Mouse (Mus musculus): ENCODE data around the gene Gm11168. TPM values are rescaled to one million over a fixed set of nuclear protein-coding genes. Genes with fewer than 3 reads are reported as not detected.
"Not testable (repeated sequence)": the region's sequence is repeated elsewhere in the genome, so short reads cannot be mapped to it uniquely, and the experiment has no call there.

Gene Gm11168
- polyA plus RNA-seq, 1 experiment = not detected

DNA sequence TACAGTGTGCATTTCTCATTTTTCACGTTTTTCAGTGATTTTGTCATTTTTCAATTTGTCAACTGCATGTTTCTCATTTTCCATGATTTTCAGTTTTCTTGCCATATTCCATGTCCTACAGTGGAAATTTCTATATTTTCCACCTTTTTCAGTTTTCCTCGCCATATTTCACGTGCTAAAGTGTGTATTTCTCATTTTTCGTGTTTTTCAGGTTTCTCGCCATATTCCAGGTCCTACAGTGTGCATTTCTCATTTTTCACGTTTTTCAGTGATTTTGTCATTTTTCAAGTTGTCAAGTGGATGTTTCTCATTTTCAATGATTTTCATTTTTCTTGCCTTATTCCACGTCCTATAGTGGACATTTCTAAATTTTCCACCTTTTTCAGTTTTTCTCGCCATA, 33.4 kb downstream of the Gm11168 start, which contains the start of gene Gm10715:
Gm10715 (plus strand) TSS at position 301 of the 400 bp plus-strand sequence.
- not testable (repeated sequence) for H3K4me1 ChIP-seq (ENCODE audit: control insufficient read depth, insufficient read depth, low read length); H3K4me3 ChIP-seq (ENCODE audit: insufficient read depth, low read depth, low read length); H3K27ac ChIP-seq (ENCODE audit: insufficient read depth, low read depth, low read length)
- WGBS = 82% methylated on average over 8 of the region's 8 CpGs

DNA sequence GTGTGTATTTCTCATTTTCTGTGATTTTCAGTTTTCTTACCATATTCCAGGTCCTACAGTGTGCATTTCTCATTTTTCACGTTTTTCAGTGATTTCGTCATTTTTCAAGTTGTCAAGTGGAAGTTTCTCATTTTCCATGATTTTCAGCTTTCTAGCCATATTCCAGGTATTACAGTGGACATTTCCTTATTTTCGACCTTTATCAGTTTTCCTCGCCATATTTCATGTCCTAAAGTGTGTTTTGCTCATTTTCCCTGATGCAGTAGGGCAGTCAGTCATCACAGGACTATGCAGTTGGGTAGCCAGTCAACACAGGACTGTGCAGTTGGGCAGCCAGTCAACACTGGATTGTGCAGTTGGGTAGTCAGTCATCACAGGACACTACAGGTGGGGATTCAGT, 35.0 kb downstream of the Gm11168 start:
- H3K27ac ChIP-seq (ENCODE audit: insufficient read depth, low read depth, low read length); H3K4me1 ChIP-seq (ENCODE audit: control insufficient read depth, insufficient read depth, low read length); H3K4me3 ChIP-seq (ENCODE audit: insufficient read depth, low read depth, low read length): not testable (repeated sequence)
- 66% methylated on average over 4 of the region's 4 CpGs for WGBS

Other genes starting within 250 kb of the Gm11168 start
- not detected in 2 replicates for gene Gm10722, start 2.4 kb upstream of the Gm11168 start, polyA plus RNA-seq (2012; ENCODE audit: insufficient read depth, insufficient read length, low replicate concordance, missing spikeins)
- gene Gm10721, start 9.8 kb downstream of the Gm11168 start, polyA plus RNA-seq (2012; ENCODE audit: insufficient read depth, insufficient read length, low replicate concordance, missing spikeins) = not detected in 2 replicates
- gene Gm10720, start 12.3 kb downstream of the Gm11168 start, polyA plus RNA-seq (2012; ENCODE audit: insufficient read depth, insufficient read length, low replicate concordance, missing spikeins) = not detected in 2 replicates
- not detected in 2 replicates for gene Gm10719, start 14.1 kb downstream of the Gm11168 start, polyA plus RNA-seq (2012; ENCODE audit: insufficient read depth, insufficient read length, low replicate concordance, missing spikeins)
- not detected in 2 replicates for gene Gm10718, start 20.2 kb downstream of the Gm11168 start, polyA plus RNA-seq (2012; ENCODE audit: insufficient read depth, insufficient read length, low replicate concordance, missing spikeins)
- not detected in 2 replicates for gene Gm10717, start 22.1 kb downstream of the Gm11168 start, polyA plus RNA-seq (2012; ENCODE audit: insufficient read depth, insufficient read length, low replicate concordance, missing spikeins)
- gene Gm17535, start 31.3 kb downstream of the Gm11168 start, polyA plus RNA-seq (2012; ENCODE audit: insufficient read depth, insufficient read length, low replicate concordance, missing spikeins) = not detected in 2 replicates
- not detected in 2 replicates for gene Gm10715, start 33.5 kb downstream of the Gm11168 start, polyA plus RNA-seq (2012; ENCODE audit: insufficient read depth, insufficient read length, low replicate concordance, missing spikeins)